Mouse (Mus musculus) limb, embryonic 10.5 days (tissue): Measurements from ENCODE around the gene Umodl1. TPM values are rescaled to one million over a fixed set of nuclear protein-coding genes. Genes with fewer than 3 reads are reported as not detected.

Experiments
- DNase-seq: peaks from one replicate; pipeline ENCODE4 v3.0.0-alpha.2; 2017; ENCODE audit warnings: low spot score
- H3K27ac ChIP-seq: fragments of 300-500 bp; sonication (generic); 2 replicates; pipeline ENCODE4 v1.5.1; 2016; ENCODE audit warnings: mild to moderate bottlenecking
- H3K27me3 ChIP-seq: fragments of 300-500 bp; sonication (generic); 2 replicates; pipeline ENCODE4 v1.6.1; 2016; ENCODE audit warnings: low read depth, mild to moderate bottlenecking; ENCODE audit not compliant: poor library complexity, severe bottlenecking
- H3K36me3 ChIP-seq: fragments of 300-500 bp; sonication (generic); 2 replicates; pipeline ENCODE4 v1.6.1; 2016; ENCODE audit warnings: mild to moderate bottlenecking, moderate library complexity
- H3K4me1 ChIP-seq: fragments of 300-500 bp; sonication (generic); 2 replicates; pipeline ENCODE4 v1.6.1; 2016
- H3K4me3 ChIP-seq: fragments of 300-500 bp; sonication (generic); 2 replicates; pipeline ENCODE4 v1.5.1; 2016; ENCODE audit warnings: mild to moderate bottlenecking, moderate library complexity
- H3K9me3 ChIP-seq: fragments of 300-500 bp; sonication (generic); replicated peaks from 2 replicates; pipeline ENCODE4 v1.6.1; 2016; ENCODE audit warnings: mild to moderate bottlenecking
- WGBS: fragments of 180-500 bp; shearing (Covaris S2); methylation state at CpG from one replicate; pipeline ENCODE4 v1.1.7; 2016; 5-methylcytosine and 5-hydroxymethylcytosine counted together
- polyA plus RNA-seq: library from polyadenylated mRNA; unstranded; fragments of >200 nt; fragmentation: Nextera tagmentation; extraction: Ambion mirVana; gene quantifications from 2 replicates; pipeline ENCODE4 v1.2.1, GENCODE M21; 2016

Gene Umodl1
- polyA plus RNA-seq, 1 experiment from 2014 or later: 0.24 TPM

DNA sequence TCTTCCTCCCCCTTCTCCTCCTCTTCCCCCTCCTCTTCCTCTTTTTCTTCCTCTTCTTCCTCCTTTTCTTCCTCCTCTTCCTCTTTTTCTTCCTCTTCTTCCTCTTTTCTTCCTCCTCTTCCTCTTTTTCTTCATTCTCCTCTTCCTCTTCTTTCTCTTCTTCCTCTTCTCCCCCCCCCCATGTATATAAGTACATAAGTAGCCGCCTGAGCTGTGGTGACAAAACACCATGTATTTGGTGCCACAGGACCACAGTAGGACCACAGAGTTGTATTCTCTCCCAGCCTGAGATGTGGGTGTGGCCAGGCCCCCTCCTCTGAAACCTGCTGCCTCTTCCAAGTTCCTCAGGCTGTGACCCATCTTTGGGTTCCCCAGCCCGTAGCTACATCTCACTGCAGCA, 50.8 kb downstream of the Umodl1 start:
- no peak for DNase-seq
- WGBS: 90% methylated on average over 2 of the region's 2 CpGs

DNA sequence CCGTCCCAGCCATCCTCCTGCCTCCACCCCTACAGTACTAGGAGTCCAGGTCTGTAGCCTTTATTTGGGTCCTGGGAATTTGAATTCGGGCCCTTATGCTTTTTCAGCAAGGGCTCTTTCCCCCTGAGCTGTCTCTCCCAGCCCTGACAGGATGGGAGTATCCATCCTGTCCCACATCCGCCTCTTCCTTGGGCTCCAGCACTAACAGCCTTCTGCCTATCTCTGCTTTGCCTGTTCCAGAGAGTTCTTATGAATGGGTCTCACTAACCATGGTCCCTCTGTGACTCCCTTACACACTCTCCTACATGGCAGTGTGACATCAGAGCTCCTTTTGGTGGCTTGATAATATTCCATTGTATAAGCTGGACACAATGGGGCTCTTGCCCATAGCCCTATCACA, 52.9 kb downstream of the Umodl1 start:
- Histone ChIP-seq H3K36me3 (no peaks in the 10 kb centered on the region), H3K4me3 (no peak overlapping the region), H3K27ac (no peak overlapping the region), H3K4me1 (peaks cover 6% of the 10 kb centered on the region), H3K27me3 (no peaks in the 10 kb centered on the region), H3K9me3 (no peaks in the 10 kb centered on the region)
- DNase-seq: no peak
- 89% methylated on average over 3 of the region's 3 CpGs for WGBS

More for the DNA sequence above, 50.8 kb downstream of the Umodl1 start:
- Histone ChIP-seq H3K36me3 (no peaks in the 10 kb centered on the region), H3K4me3 (no peak overlapping the region), H3K4me1 (peaks cover 17% of the 10 kb centered on the region), H3K27me3 (no peaks in the 10 kb centered on the region), H3K9me3 (no peaks in the 10 kb centered on the region), H3K27ac (no peak overlapping the region)

GRCm38 (mm10) chr17:31008416-31008815, 54.0 kb downstream of the Umodl1 start:
- DNase-seq: no peak
- H3K4me3 ChIP-seq: no peak overlapping the region
- no peaks in the 10 kb centered on the region for H3K36me3 ChIP-seq
- no peak overlapping the region for H3K27ac ChIP-seq
- H3K4me1 ChIP-seq: peaks cover 6% of the 10 kb centered on the region
- H3K9me3 ChIP-seq: no peaks in the 10 kb centered on the region
- no peaks in the 10 kb centered on the region for H3K27me3 ChIP-seq
- 91% methylated on average over 8 of the region's 8 CpGs for WGBS

- peak overlapping the region; percentile 47; the same call in 1 of the 2 replicates for H3K27ac ChIP-seq
- no peaks in the 10 kb centered on the region for H3K9me3 ChIP-seq
- 39% methylated on average over 9 of the region's 9 CpGs for WGBS
- H3K36me3 ChIP-seq: no peaks in the 10 kb centered on the region
- H3K27me3 ChIP-seq: no peaks in the 10 kb centered on the region
- peaks cover 6% of the 10 kb centered on the region for H3K4me1 ChIP-seq
- H3K4me3 ChIP-seq: no peak overlapping the region
- DNase-seq: peak; percentile 84
Measured at GRCm38 (mm10) chr17:31011551-31012394, 57.3 kb downstream of the Umodl1 start.

DNA sequence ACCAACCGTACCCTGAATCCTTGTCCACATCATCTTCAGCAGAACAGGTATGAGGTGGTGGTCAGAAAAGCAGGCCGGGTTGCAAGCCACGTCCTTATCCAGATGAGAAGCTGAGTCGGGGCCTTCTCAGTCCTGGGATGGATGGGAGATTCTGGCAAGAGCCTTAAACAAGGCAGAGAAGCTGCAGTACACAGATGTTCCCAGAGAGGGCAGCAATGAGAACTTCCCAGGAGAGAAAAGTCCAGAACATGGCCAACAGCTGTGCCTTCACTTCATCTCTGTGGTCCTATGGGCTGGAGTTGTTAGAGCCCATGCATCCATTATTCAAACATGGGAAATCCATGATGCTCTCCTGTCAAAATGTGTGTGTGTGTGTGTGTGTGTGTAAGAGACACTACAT, 63.8 kb downstream of the Umodl1 start:
- Histone ChIP-seq H3K4me1 (peaks cover 11% of the 10 kb centered on the region; the same call in 1 of the 2 replicates), H3K27ac (no peak overlapping the region), H3K36me3 (no peaks in the 10 kb centered on the region), H3K27me3 (no peaks in the 10 kb centered on the region), H3K4me3 (no peak overlapping the region), H3K9me3 (no peaks in the 10 kb centered on the region)
- WGBS: 71% methylated on average over 4 of the region's 4 CpGs
- DNase-seq: peak; percentile 69

DNA sequence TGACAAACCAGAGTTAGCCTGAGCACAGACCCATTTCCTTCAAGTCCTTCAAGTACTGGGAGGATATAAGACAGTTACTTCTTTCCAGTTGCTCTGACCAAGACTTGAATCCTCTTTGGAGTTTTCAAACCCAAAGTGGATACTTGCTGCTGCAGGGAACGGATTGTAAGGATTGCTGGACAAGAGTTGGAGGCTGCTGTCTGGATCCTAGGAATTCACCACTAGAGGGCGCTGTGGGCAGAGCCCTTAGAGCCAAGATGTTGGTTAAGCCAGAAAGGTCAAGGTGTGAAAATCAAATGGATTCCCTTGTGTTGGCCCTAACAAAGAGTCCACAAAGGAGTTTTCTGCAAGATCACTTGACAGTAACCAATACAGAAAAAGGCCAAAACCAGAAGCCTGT, 65.1 kb downstream of the Umodl1 start:
- Histone ChIP-seq H3K36me3 (no peaks in the 10 kb centered on the region), H3K4me3 (no peak overlapping the region), H3K9me3 (no peaks in the 10 kb centered on the region), H3K4me1 (peaks cover 11% of the 10 kb centered on the region; the same call in 1 of the 2 replicates), H3K27me3 (no peaks in the 10 kb centered on the region), H3K27ac (no peak overlapping the region)
- peak; percentile 75 for DNase-seq
- WGBS: 3% methylated on average over 2 of the region's 2 CpGs

DNA sequence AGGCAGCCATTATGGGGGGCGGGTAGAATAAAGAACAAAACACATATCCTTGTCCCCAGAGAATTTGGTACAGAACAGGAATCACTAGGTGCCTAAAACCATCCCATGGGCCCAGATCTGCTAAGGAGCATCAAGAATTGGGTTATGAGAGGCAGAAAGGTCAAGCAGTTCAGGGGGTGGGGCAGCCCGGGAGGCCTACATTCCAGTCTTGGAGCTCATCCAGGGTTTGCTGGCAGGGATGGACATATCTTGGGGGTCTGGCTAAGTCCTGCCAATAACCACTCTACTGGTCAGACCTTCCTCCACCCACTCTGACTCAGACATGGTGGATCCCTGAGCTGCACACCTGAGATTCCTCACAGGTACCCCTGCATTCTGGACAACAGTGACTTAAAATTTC, 65.6 kb downstream of the Umodl1 start:
- 78% methylated on average over 2 of the region's 2 CpGs for WGBS
- DNase-seq: no peak
- Histone ChIP-seq H3K4me3 (no peak overlapping the region), H3K36me3 (no peaks in the 10 kb centered on the region), H3K27ac (no peak overlapping the region), H3K9me3 (no peaks in the 10 kb centered on the region), H3K27me3 (no peaks in the 10 kb centered on the region), H3K4me1 (peaks cover 11% of the 10 kb centered on the region; the same call in 1 of the 2 replicates)

- no peak for DNase-seq
- no peaks in the 10 kb centered on the region for H3K27me3 ChIP-seq
- H3K4me1 ChIP-seq: peaks cover 11% of the 10 kb centered on the region; the same call in 1 of the 2 replicates
- H3K9me3 ChIP-seq: no peaks in the 10 kb centered on the region
- no peak overlapping the region for H3K27ac ChIP-seq
- WGBS: 88% methylated on average over 8 of the region's 8 CpGs
- H3K4me3 ChIP-seq: no peak overlapping the region
- H3K36me3 ChIP-seq: no peaks in the 10 kb centered on the region
Measured at GRCm38 (mm10) chr17:31021276-31021675, 66.8 kb downstream of the Umodl1 start.

DNA sequence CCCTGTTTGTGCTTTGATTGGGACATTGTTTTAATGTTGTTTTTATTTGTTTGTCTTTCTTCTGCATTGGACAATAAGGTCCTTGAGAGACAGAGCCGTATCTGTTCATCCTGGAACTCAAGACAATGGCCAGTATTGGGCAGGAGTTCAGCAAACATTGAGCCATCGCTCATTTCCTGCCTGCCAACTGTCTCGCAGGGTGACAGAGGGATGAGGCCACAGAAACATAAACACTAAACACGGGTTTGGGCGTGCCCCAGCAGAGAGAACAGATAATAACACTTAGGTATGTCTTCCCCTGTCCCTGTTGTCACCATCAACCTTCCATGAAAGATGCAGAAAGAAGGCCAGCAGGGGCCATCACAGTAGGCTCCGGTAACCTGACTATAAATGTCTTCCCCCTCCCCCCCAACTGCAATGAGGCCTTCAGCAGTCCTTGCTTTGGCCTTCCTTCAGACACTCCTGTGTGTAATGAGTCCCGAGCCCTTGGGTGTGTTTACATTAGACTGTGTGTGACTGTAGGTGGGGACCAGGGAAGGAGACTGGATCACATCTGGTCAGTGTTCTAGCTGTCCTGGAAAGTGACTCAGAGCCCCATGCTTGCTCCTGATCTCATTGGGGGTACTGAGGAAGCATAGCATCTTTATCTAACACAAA, 69.8 kb downstream of the Umodl1 start:
- H3K4me3 ChIP-seq: no peak overlapping the region
- WGBS: 70% methylated on average over 7 of the region's 7 CpGs
- H3K36me3 ChIP-seq: no peaks in the 10 kb centered on the region
- H3K4me1 ChIP-seq: peaks cover 11% of the 10 kb centered on the region; the same call in 1 of the 2 replicates
- no peak overlapping the region for H3K27ac ChIP-seq
- DNase-seq: no peak
- no peaks in the 10 kb centered on the region for H3K27me3 ChIP-seq
- no peaks in the 10 kb centered on the region for H3K9me3 ChIP-seq

DNA sequence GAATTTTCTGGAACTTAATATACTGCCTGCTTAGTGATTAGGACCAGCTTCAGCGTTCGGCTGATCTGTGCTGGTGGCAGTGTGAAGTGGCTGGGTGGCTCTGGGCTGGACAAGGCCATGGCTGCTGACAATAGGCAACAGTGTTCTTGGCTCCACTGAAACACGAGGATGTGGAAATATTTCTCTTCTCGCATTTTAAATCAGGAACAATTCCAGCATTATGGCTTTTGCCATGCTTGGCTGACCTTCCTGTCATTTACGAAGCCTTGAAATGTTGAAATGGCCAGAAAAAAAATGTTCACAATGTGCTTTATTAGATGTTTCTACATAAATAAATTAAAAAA, 70.3 kb downstream of the Umodl1 start:
- H3K9me3 ChIP-seq: no peaks in the 10 kb centered on the region
- no peak overlapping the region for H3K27ac ChIP-seq
- DNase-seq: no peak
- H3K4me3 ChIP-seq: no peak overlapping the region
- H3K36me3 ChIP-seq: no peaks in the 10 kb centered on the region
- H3K4me1 ChIP-seq: peaks cover 11% of the 10 kb centered on the region; the same call in 1 of the 2 replicates
- WGBS: 87% methylated on average over 5 of the region's 5 CpGs
- no peaks in the 10 kb centered on the region for H3K27me3 ChIP-seq

- 85% methylated on average over 6 of the region's 6 CpGs for WGBS
- Histone ChIP-seq H3K27ac (no peak overlapping the region), H3K36me3 (no peaks in the 10 kb centered on the region), H3K27me3 (no peaks in the 10 kb centered on the region), H3K4me1 (0 out of 2 replicates have a peak, but pooled peaks cover 6% of the 10 kb centered on the region), H3K9me3 (no peaks in the 10 kb centered on the region), H3K4me3 (no peak overlapping the region)
- DNase-seq: no peak
Measured at GRCm38 (mm10) chr17:31026986-31027385, 72.5 kb downstream of the Umodl1 start.

GRCm38 (mm10) chr17:31027723-31028122, 73.3 kb downstream of the Umodl1 start:
- Histone ChIP-seq H3K9me3 (no peaks in the 10 kb centered on the region), H3K4me1 (0 out of 2 replicates have a peak, but pooled peaks cover 6% of the 10 kb centered on the region), H3K4me3 (no peak overlapping the region), H3K27ac (no peak overlapping the region), H3K36me3 (no peaks in the 10 kb centered on the region), H3K27me3 (no peaks in the 10 kb centered on the region)
- DNase-seq: no peak
- WGBS: 92% methylated on average over 6 of the region's 6 CpGs

DNA sequence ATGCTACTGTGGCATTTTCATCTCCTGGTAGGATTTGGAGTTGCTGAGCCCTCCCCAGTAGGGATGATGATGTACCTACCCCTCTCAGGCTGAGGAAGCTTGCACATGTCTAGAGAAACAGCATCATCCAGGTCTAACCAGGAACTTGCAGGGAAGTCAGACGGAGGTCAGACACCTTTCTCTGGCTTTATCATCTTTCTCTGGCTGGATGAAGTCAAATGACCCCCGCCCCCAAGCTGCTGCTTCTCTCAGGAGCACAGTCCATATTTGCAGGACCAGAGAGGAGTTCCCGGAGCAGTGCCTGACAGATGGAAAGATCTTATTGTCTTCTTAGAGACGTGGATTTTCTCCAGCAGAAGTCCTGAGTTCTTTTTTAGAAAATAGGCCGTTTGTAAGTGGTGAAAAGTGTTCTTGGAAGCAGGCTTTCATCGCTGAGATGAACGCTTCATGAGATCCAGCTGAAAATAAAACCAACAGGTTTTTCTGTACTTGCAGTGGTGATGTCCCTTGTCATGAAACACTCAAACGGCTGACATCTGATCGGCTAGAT, 74.5 kb downstream of the Umodl1 start:
- H3K4me3 ChIP-seq: no peak overlapping the region
- no peaks in the 10 kb centered on the region for H3K27me3 ChIP-seq
- WGBS: 77% methylated on average over 9 of the region's 9 CpGs
- H3K36me3 ChIP-seq: no peaks in the 10 kb centered on the region
- DNase-seq: no peak
- H3K9me3 ChIP-seq: no peaks in the 10 kb centered on the region
- H3K4me1 ChIP-seq: 0 out of 2 replicates have a peak, but pooled peaks cover 8% of the 10 kb centered on the region
- H3K27ac ChIP-seq: no peak overlapping the region
